Mouse (Mus musculus): Measurements from ENCODE around the gene 2200002J24Rik. TPM values are rescaled to one million over a fixed set of nuclear protein-coding genes. Genes with fewer than 3 reads are reported as not detected.

Gene 2200002J24Rik
- polyA plus RNA-seq, 1 experiment = not detected

DNA sequence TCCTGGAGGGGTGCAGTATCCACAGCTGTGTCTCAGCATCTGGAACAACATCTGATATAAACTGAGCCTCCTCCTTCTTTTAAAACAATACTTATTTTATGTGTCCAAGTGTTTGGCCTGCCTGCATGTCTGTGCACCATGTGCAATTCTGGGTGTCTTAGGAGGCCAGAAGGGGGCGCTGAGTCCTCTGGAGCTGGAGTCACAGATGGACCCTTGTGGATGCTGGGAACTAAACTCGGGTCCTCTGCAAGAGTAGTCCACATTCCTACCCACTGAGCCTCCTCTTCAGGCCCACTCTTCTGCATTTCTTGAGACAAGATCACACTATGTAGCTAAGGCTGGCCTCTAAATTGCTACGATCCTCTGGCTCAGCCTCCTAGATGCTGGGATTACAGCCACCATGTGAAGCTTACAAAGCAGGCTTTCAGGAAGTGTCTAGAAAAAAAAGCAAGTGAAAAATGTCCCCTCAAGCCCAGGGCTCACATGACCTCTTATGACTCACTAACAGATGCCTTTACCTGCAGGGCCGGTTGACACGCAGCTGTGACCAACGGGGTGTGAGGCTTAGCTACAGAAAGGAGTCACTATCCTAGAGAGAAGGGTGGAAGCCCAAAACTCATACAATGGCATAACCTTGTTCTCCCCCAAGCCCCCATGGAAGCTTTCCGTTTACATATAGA lies 48.9 kb downstream of the 2200002J24Rik start:
- TF ChIP-seq GATA1 (IDR thresholded peaks at IDR 0.05; ENCODE audit: borderline replicate concordance, low read length) (no peak), FLI1 (IDR thresholded peaks at IDR 0.05; ENCODE audit: low read length) (no peak)
- H3K4me1 ChIP-seq = peaks cover 3% of the 10 kb centered on the region
- H3K4me3 ChIP-seq (replicated peaks) = no peak overlapping the region
- H3K27me3 ChIP-seq (replicated peaks) = peaks cover 6% of the 10 kb centered on the region
- H3K9me3 ChIP-seq = peaks cover 6% of the 10 kb centered on the region; the same call in 1 of the 2 replicates
- H3K36me3 ChIP-seq (replicated peaks; ENCODE audit: low read length) = no peaks in the 10 kb centered on the region

Other genes with a start within 250 kb of the 2200002J24Rik start
- not detected in 2 replicates for gene Kirrel2, start 241.2 kb upstream of the 2200002J24Rik start, polyA plus RNA-seq (2012; ENCODE audit: insufficient read depth, low replicate concordance)
- gene Nphs1, start 240.6 kb upstream of the 2200002J24Rik start, polyA plus RNA-seq (2012; ENCODE audit: insufficient read depth, low replicate concordance) = not detected in 2 replicates
- not detected in 2 replicates for gene Prodh2, start 205.3 kb upstream of the 2200002J24Rik start, polyA plus RNA-seq (2012; ENCODE audit: insufficient read depth, low replicate concordance)
- gene Arhgap33, start 163.9 kb upstream of the 2200002J24Rik start, polyA plus RNA-seq (2012; ENCODE audit: insufficient read depth, low replicate concordance) = 12.9 and 43.1 TPM in 2 replicates
- gene Hspb6, start 146.7 kb upstream of the 2200002J24Rik start, polyA plus RNA-seq (2012; ENCODE audit: insufficient read depth, low replicate concordance) = 6.0 and 17.2 TPM in 2 replicates
- gene Proser3, start 146.6 kb upstream of the 2200002J24Rik start, polyA plus RNA-seq (2012; ENCODE audit: insufficient read depth, low replicate concordance) = 11.6 and 51.8 TPM in 2 replicates
- gene Lin37, start 139.1 kb upstream of the 2200002J24Rik start, polyA plus RNA-seq (2012; ENCODE audit: insufficient read depth, low replicate concordance) = 49.3 and 62.3 TPM in 2 replicates
- 52.8 and 64.1 TPM in 2 replicates for gene U2af1l4, start 135.6 kb upstream of the 2200002J24Rik start, polyA plus RNA-seq (2012; ENCODE audit: insufficient read depth, low replicate concordance)
- gene Gm49396, start 135.6 kb upstream of the 2200002J24Rik start, polyA plus RNA-seq (2012; ENCODE audit: insufficient read depth, low replicate concordance) = 0.70 TPM in 1 of 2 replicates, not detected in the other
- gene Psenen, start 135.3 kb upstream of the 2200002J24Rik start, polyA plus RNA-seq (2012; ENCODE audit: insufficient read depth, low replicate concordance) = 21.1 and 77.9 TPM in 2 replicates
- gene Igflr1, start 133.5 kb upstream of the 2200002J24Rik start, polyA plus RNA-seq (2012; ENCODE audit: insufficient read depth, low replicate concordance) = 4.3 and 15.3 TPM in 2 replicates
- gene Kmt2b, start 110.2 kb upstream of the 2200002J24Rik start, polyA plus RNA-seq (2012; ENCODE audit: insufficient read depth, low replicate concordance) = 20.0 and 47.0 TPM in 2 replicates
- 0.10 TPM in 1 of 2 replicates, not detected in the other for gene Zbtb32, start 100.0 kb upstream of the 2200002J24Rik start, polyA plus RNA-seq (2012; ENCODE audit: insufficient read depth, low replicate concordance)
- 1.2 TPM in 1 of 2 replicates, not detected in the other for gene Upk1a, start 86.1 kb upstream of the 2200002J24Rik start, polyA plus RNA-seq (2012; ENCODE audit: insufficient read depth, low replicate concordance)
- 82.5 and 197 TPM in 2 replicates for gene Cox6b1, start 72.8 kb upstream of the 2200002J24Rik start, polyA plus RNA-seq (2012; ENCODE audit: insufficient read depth, low replicate concordance)
- 0.44 TPM in 1 of 2 replicates, not detected in the other for gene Etv2, start 63.1 kb upstream of the 2200002J24Rik start, polyA plus RNA-seq (2012; ENCODE audit: insufficient read depth, low replicate concordance)
- 261 and 484 TPM in 2 replicates for gene Rbm42, start 48.6 kb upstream of the 2200002J24Rik start, polyA plus RNA-seq (2012; ENCODE audit: insufficient read depth, low replicate concordance)
- 2.3 and 13.7 TPM in 2 replicates for gene Haus5, start 33.9 kb upstream of the 2200002J24Rik start, polyA plus RNA-seq (2012; ENCODE audit: insufficient read depth, low replicate concordance)
- gene Pmis2, start 27.3 kb upstream of the 2200002J24Rik start, polyA plus RNA-seq (2012; ENCODE audit: insufficient read depth, low replicate concordance) = not detected in 2 replicates
- gene Atp4a, start 13.3 kb downstream of the 2200002J24Rik start, polyA plus RNA-seq (2012; ENCODE audit: insufficient read depth, low replicate concordance) = 0.10 TPM in 1 of 2 replicates, not detected in the other
- 25.4 and 46.3 TPM in 2 replicates for gene Tmem147, start 30.6 kb downstream of the 2200002J24Rik start, polyA plus RNA-seq (2012; ENCODE audit: insufficient read depth, low replicate concordance)
- gene Gapdhs, start 44.8 kb downstream of the 2200002J24Rik start, polyA plus RNA-seq (2012; ENCODE audit: insufficient read depth, low replicate concordance) = not detected in 2 replicates
- gene Sbsn, start 52.5 kb downstream of the 2200002J24Rik start, polyA plus RNA-seq (2012; ENCODE audit: insufficient read depth, low replicate concordance) = 0.21 TPM in 1 of 2 replicates, not detected in the other
- gene Dmkn, start 64.8 kb downstream of the 2200002J24Rik start, polyA plus RNA-seq (2012; ENCODE audit: insufficient read depth, low replicate concordance) = not detected in 2 replicates
- gene Krtdap, start 89.0 kb downstream of the 2200002J24Rik start, polyA plus RNA-seq (2012; ENCODE audit: insufficient read depth, low replicate concordance) = not detected in 2 replicates
- 5.8 and 8.9 TPM in 2 replicates for gene Ffar2, start 124.8 kb downstream of the 2200002J24Rik start, polyA plus RNA-seq (2012; ENCODE audit: insufficient read depth, low replicate concordance)
- not detected in 2 replicates for gene Ffar3, start 157.3 kb downstream of the 2200002J24Rik start, polyA plus RNA-seq (2012; ENCODE audit: insufficient read depth, low replicate concordance)
- gene Ffar1, start 162.6 kb downstream of the 2200002J24Rik start, polyA plus RNA-seq (2012; ENCODE audit: insufficient read depth, low replicate concordance) = 0.16 TPM in 1 of 2 replicates, not detected in the other
- 0.03 TPM in 1 of 2 replicates, not detected in the other for gene Cd22, start 181.4 kb downstream of the 2200002J24Rik start, polyA plus RNA-seq (2012; ENCODE audit: insufficient read depth, low replicate concordance)
- gene Mag, start 215.9 kb downstream of the 2200002J24Rik start, polyA plus RNA-seq (2012; ENCODE audit: insufficient read depth, low replicate concordance) = 1.2 TPM in 1 of 2 replicates, not detected in the other
- not detected in 2 replicates for gene Hamp2, start 225.8 kb downstream of the 2200002J24Rik start, polyA plus RNA-seq (2012; ENCODE audit: insufficient read depth, low replicate concordance)
- gene Hamp, start 245.1 kb downstream of the 2200002J24Rik start, polyA plus RNA-seq (2012; ENCODE audit: insufficient read depth, low replicate concordance) = not detected in 2 replicates